Mouse (Mus musculus) heart, postnatal 0 days (tissue): ENCODE measurements around the gene Hecw2. TPM values are rescaled to one million over a fixed set of nuclear protein-coding genes. Genes with fewer than 3 reads are reported as not detected.

Experiments used
- ATAC-seq: fragments of 200-750 bp; cut with Nextera tagmentation; 2 replicates; pipeline ENCODE4 v1.8.0; 2017; ENCODE audit warnings: low read depth, moderate number of reproducible peaks, moderate library complexity; ENCODE audit not compliant: insufficient read depth
- DNase-seq: peaks from one replicate; pipeline ENCODE4 v3.0.0-alpha.2; 2016; ENCODE audit warnings: low spot score
- H3K27ac ChIP-seq: fragments of 300-500 bp; sonication (generic); 2 replicates; pipeline ENCODE4 v1.5.1; 2014; ENCODE audit warnings: low read depth, mild to moderate bottlenecking
- H3K27me3 ChIP-seq: fragments of 300-500 bp; sonication (generic); 2 replicates; pipeline ENCODE4 v1.6.1; 2014; ENCODE audit warnings: low read length, mixed read lengths; ENCODE audit not compliant: control insufficient read depth, insufficient read depth
- H3K36me3 ChIP-seq: fragments of 300-500 bp; sonication (generic); replicated peaks from 2 replicates; pipeline ENCODE4 v1.6.1; 2014; ENCODE audit warnings: low read length, mixed read lengths; ENCODE audit not compliant: control insufficient read depth, insufficient read depth
- H3K4me1 ChIP-seq: fragments of 300-500 bp; sonication (generic); 2 replicates; pipeline ENCODE4 v1.6.1; 2014; ENCODE audit warnings: antibody characterized with exemption; ENCODE audit not compliant: control insufficient read depth, insufficient read depth
- H3K4me2 ChIP-seq: fragments of 300-500 bp; sonication (generic); 2 replicates; pipeline ENCODE4 v1.6.1; 2014; ENCODE audit warnings: low read depth, mild to moderate bottlenecking, low read length, moderate library complexity
- H3K4me3 ChIP-seq: fragments of 300-500 bp; sonication (generic); 2 replicates; pipeline ENCODE4 v1.5.1; 2014; ENCODE audit warnings: low read depth, low read length
- H3K9ac ChIP-seq: fragments of 300-500 bp; sonication (generic); replicated peaks from 2 replicates; pipeline ENCODE4 v1.6.1; 2014; ENCODE audit warnings: low read depth, low read length, mixed read lengths
- H3K9me3 ChIP-seq: fragments of 300-500 bp; sonication (generic); replicated peaks from 2 replicates; pipeline ENCODE4 v1.6.1; 2016; ENCODE audit warnings: low read length; ENCODE audit not compliant: control insufficient read depth
- CTCF ChIP-seq: IDR thresholded peaks from 2 replicates; pipeline ENCODE4 v1.5.1; 2016; ENCODE audit warnings: antibody characterized with exemption, control low read depth, low read depth
- EP300 ChIP-seq: IDR thresholded peaks from 2 replicates; pipeline ENCODE4 v1.6.1; 2016; ENCODE audit warnings: antibody characterized with exemption, low read depth
- WGBS: fragments of 180-500 bp; shearing (Covaris S2); extraction: QIAGEN DNeasy Blood & Tissue Kit; methylation state at CpG from one replicate; pipeline ENCODE4 v1.1.7; 2014; 5-methylcytosine and 5-hydroxymethylcytosine counted together
- polyA plus RNA-seq: library from polyadenylated mRNA; unstranded; fragments of >200 nt; fragmentation: Nextera tagmentation; extraction: Ambion mirVana; gene quantifications from 2 replicates; pipeline ENCODE4 v1.2.1, GENCODE M21; 2015
- total RNA-seq: library from RNA; depleted of rRNA; stranded (reverse); fragments of >200 nt; gene quantifications from 2 replicates; pipeline ENCODE4 v1.2.3, GENCODE M21; 2014; ENCODE audit warnings: low replicate concordance

Hecw2 gene
- total and polyA plus RNA-seq, 2 experiments from 2014 or later = 3.6 to 9.0 TPM

DNA sequence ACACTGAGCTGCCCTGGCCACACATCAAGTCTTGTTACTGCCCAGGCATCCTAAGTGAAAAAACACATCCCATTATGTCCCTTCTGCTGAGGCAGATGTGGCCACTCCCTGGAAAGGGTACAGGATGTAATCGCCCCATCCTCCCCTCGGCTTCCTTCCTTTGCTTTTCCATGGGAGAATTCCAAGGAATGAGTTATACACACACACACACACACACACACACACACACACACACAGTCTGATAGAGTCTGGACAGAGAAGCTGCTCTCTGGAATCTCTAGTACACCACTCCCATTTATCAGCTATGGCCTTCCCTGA lies 216.5 kb downstream of the Hecw2 start:
- H3K36me3 ChIP-seq = no peaks in the 10 kb centered on the region
- no peaks in the 10 kb centered on the region for H3K9me3 ChIP-seq
- TF ChIP-seq EP300 = peak; percentile 84
- TF ChIP-seq CTCF = no peak
- H3K27me3 ChIP-seq = no peaks in the 10 kb centered on the region
- DNase-seq (peak; percentile 68), ATAC-seq (peak; percentile 84)
- H3K4me2 ChIP-seq = peak overlapping the region; percentile 42; the same call in 1 of the 2 replicates
- WGBS = 68% methylated on average over 2 of the region's 2 CpGs
- 0 out of 2 replicates have a peak, but pooled peaks cover 10% of the 10 kb centered on the region for H3K4me1 ChIP-seq
- no peak overlapping the region for H3K9ac ChIP-seq
- peak overlapping the region; percentile 88 for H3K27ac ChIP-seq
- peak overlapping the region; percentile 23; the same call in 1 of the 2 replicates for H3K4me3 ChIP-seq

DNA sequence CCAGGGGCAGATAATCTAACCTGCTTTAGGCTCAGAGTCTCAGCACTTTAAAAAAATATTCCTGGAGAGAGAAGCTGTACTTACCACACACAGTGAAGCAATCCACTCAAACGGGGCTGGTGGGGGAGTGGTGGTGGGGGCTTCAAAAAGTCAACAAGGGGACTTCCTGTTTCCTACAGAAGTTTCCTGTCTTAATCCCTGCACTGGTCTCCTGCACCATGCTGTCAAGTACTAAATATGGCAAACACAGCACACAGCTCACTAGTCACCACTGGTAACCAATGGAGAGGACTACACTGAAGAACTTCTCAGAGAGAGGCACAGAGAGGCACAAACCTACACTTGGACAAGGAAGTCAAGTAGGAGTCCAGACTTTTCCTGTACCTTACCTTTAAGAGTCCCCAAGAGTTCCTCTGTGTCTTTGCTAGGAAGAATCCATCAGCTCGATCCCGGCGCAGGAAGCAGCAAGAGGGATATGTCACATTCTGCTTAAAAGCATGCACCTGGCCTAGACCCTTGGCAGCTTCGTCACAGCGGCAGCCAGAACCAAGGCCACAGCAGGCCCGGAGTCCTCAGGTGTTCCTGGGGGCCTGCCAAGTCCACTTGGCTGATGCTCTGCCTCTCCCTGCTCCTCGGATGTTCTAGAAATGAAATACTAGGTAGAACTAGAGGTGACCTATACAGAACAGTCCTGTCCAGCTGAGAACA lies 217.0 kb downstream of the Hecw2 start:
- Histone ChIP-seq H3K4me2 (peak overlapping the region; percentile 42), H3K9me3 (no peaks in the 10 kb centered on the region), H3K4me3 (peak overlapping the region; percentile 23), H3K9ac (peak overlapping the region; percentile 28; the same call in 1 of the 2 replicates), H3K4me1 (0 out of 2 replicates have a peak, but pooled peaks cover 10% of the 10 kb centered on the region), H3K27me3 (no peaks in the 10 kb centered on the region), H3K36me3 (no peaks in the 10 kb centered on the region), H3K27ac (peak overlapping the region; percentile 88)
- DNase-seq (no peak), ATAC-seq (peak; percentile 59)
- TF ChIP-seq CTCF (no peak), EP300 (no peak)
- 46% methylated on average over 8 of the region's 8 CpGs for WGBS

DNA sequence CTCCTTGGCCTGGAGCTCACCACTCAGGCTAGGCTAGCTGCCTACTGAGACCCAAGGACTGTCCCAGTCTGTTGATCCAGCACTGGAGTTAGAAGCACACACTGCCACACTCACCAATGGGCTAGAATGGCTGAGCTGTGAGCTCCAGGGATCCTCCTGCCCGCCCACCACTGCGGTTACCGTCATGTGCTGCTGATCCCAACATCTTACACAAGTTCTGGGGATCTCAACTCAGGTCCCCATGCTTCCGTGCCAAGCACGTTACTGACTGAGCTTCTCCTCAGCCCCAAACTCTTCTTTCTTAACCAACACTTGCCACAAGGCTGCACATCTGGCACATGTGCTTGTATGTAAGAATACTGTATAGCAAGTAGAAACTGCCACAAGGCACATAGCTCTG lies 218.2 kb downstream of the Hecw2 start:
- peak overlapping the region; percentile 42 for H3K4me2 ChIP-seq
- no peaks in the 10 kb centered on the region for H3K36me3 ChIP-seq
- peak overlapping the region; percentile 88 for H3K27ac ChIP-seq
- no peak for DNase-seq
- H3K4me1 ChIP-seq = 0 out of 2 replicates have a peak, but pooled peaks cover 10% of the 10 kb centered on the region
- TF ChIP-seq EP300 (no peak), CTCF (no peak)
- H3K27me3 ChIP-seq = no peaks in the 10 kb centered on the region
- 77% methylated on average over 5 of the region's 5 CpGs for WGBS
- H3K9ac ChIP-seq = no peak overlapping the region
- H3K4me3 ChIP-seq = peak overlapping the region; percentile 23
- H3K9me3 ChIP-seq = no peaks in the 10 kb centered on the region
- ATAC-seq = no peak

DNA sequence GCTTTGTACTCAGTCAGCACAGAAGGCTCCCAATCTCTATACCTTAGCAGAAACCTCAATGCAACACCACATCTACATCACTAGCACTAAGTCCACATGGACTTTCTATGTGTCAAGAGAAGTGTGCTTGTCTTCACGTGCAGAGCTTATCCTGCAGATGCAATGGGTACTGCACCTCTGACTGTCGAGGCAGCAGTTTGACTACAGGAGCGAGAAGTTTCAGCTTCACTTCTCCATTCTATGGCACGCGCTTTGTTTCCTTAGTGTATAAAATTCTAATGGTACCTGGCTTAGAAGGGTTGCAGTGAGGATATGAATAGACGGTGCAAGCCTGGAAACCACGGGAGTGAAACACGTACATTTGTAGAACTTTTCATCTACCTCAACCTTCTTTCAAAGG lies 218.9 kb downstream of the Hecw2 start:
- Histone ChIP-seq H3K27ac (no peak overlapping the region), H3K4me2 (peak overlapping the region; percentile 42), H3K27me3 (no peaks in the 10 kb centered on the region), H3K9me3 (no peaks in the 10 kb centered on the region), H3K9ac (no peak overlapping the region), H3K4me3 (0 out of 2 replicates have a peak overlapping the region, but pooled peaks have one; percentile 5), H3K36me3 (no peaks in the 10 kb centered on the region), H3K4me1 (0 out of 2 replicates have a peak, but pooled peaks cover 10% of the 10 kb centered on the region)
- DNase-seq = no peak
- TF ChIP-seq CTCF = no peak
- TF ChIP-seq EP300 = no peak
- WGBS = 77% methylated on average over 8 of the region's 8 CpGs
- ATAC-seq = no peak

DNA sequence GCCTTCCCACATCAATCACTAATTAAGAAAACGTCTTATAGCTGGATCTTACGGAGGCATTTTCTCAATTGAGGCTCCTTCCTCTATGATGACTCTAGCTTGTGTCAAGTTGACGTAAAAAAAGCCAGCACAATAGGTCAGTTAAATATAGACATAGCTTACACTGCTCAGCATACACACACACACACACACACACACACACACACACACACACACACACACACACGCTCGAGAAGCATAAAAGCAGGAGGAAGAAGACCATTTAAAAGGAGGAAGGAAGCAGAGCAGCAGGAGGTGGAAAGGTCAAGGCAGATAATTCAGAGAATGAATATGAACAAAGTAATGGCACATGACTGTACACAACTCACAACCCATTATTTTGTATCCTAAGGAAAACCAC lies 220.0 kb downstream of the Hecw2 start:
- H3K9ac ChIP-seq = no peak overlapping the region
- no peaks in the 10 kb centered on the region for H3K27me3 ChIP-seq
- H3K9me3 ChIP-seq = no peaks in the 10 kb centered on the region
- H3K36me3 ChIP-seq = 0 out of 2 replicates have a peak, but pooled peaks cover under 1% of the 10 kb centered on the region
- no peak overlapping the region for H3K4me3 ChIP-seq
- H3K27ac ChIP-seq = peak overlapping the region; percentile 55; the same call in 1 of the 2 replicates
- DNase-seq (no peak), ATAC-seq (peak; percentile 25; the same call in 1 of the 2 replicates)
- TF ChIP-seq CTCF = no peak
- no peak for TF ChIP-seq EP300
- H3K4me2 ChIP-seq = no peak overlapping the region
- 42% methylated on average over 5 of the region's 5 CpGs for WGBS
- 0 out of 2 replicates have a peak, but pooled peaks cover 10% of the 10 kb centered on the region for H3K4me1 ChIP-seq
